Mouse (Mus musculus) common myeloid progenitor, adult 5-6 weeks (primary cell): ENCODE data around the gene Eif2s3x. TPM values are rescaled to one million over a fixed set of nuclear protein-coding genes. Genes with fewer than 3 reads are reported as not detected.
A peak's percentile ranks its signal among the peaks of the same experiment; 100 is the strongest.

Source experiments
- ATAC-seq: replicated peaks from 2 replicates; pipeline ENCODE4 v1.8.0; 2016; ENCODE audit warnings: low read depth, mild to moderate bottlenecking, moderate TSS enrichment, inconsistent platforms; ENCODE audit not compliant: poor library complexity, severe bottlenecking
- total RNA-seq: library from RNA; stranded (forward); fragments of 200-1000, 187-1606 nt; gene quantifications from 2 replicates; pipeline ENCODE4 v1.2.3, GENCODE M21; 2017

The Eif2s3x gene
- 195 and 212 TPM in 2 replicates for total RNA-seq

GRCm38 (mm10) chrX:94212597-94213321, at the start of gene Eif2s3x:
Gene Eif2s3x, minus strand, starts transcription at chrX:94212862.
- peak; percentile 94 for ATAC-seq

- no peak; the same call in 1 of the 2 replicates for ATAC-seq
Observed at GRCm38 (mm10) chrX:94235601-94236000, 22.9 kb upstream of the Eif2s3x start.

- no peak for ATAC-seq
Observed at GRCm38 (mm10) chrX:94235190-94235555, 22.5 kb upstream of the Eif2s3x start.

GRCm38 (mm10) chrX:94234532-94235189, 22.0 kb upstream of the Eif2s3x start, which contains the start of gene Klhl15:
Gene Klhl15, plus strand, starts transcription at chrX:94234599.
- peak; percentile 84 for ATAC-seq

- no peak for ATAC-seq
Observed at GRCm38 (mm10) chrX:94233936-94234531, 21.4 kb upstream of the Eif2s3x start.

GRCm38 (mm10) chrX:94233432-94233831, 20.8 kb upstream of the Eif2s3x start:
- no peak for ATAC-seq

GRCm38 (mm10) chrX:94213384-94213783, 722 bp upstream of the Eif2s3x start:
- 0 out of 2 replicates have a peak, but pooled peaks have one; percentile 20 for ATAC-seq

GRCm38 (mm10) chrX:94212264-94212596, 432 bp downstream of the Eif2s3x start:
- no peak for ATAC-seq

- ATAC-seq = no peak
Observed at GRCm38 (mm10) chrX:94197789-94198188, 14.9 kb downstream of the Eif2s3x start.

- ATAC-seq = peak; percentile 81; the same call in 1 of the 2 replicates
Observed at GRCm38 (mm10) chrX:94193901-94194300, 18.8 kb downstream of the Eif2s3x start.

GRCm38 (mm10) chrX:94185156-94185555, 27.5 kb downstream of the Eif2s3x start:
- 0 out of 2 replicates have a peak, but pooled peaks have one; percentile 45 for ATAC-seq

GRCm38 (mm10) chrX:94183814-94184213, 28.8 kb downstream of the Eif2s3x start:
- ATAC-seq = no peak

GRCm38 (mm10) chrX:94177715-94178340, 34.8 kb downstream of the Eif2s3x start:
- ATAC-seq = peak; percentile 99

GRCm38 (mm10) chrX:94169348-94169747, 43.3 kb downstream of the Eif2s3x start:
- ATAC-seq = peak; percentile 65

- no peak for ATAC-seq
Observed at GRCm38 (mm10) chrX:94152251-94152830, 60.3 kb downstream of the Eif2s3x start.

GRCm38 (mm10) chrX:94150471-94150870, 62.2 kb downstream of the Eif2s3x start:
- no peak for ATAC-seq

- ATAC-seq = peak; percentile 56; the same call in 1 of the 2 replicates
Observed at GRCm38 (mm10) chrX:94142004-94142771, 70.5 kb downstream of the Eif2s3x start.

- ATAC-seq = peak; percentile 65
Observed at GRCm38 (mm10) chrX:94140080-94140479, 72.6 kb downstream of the Eif2s3x start.
